Mouse (Mus musculus) kidney, postnatal 4 days (tissue): ENCODE data around the gene Wfdc17.
A peak's percentile ranks its signal among the peaks of the same experiment; 100 is the strongest.

Experiments
- DNase-seq, 2 experiments: peaks; one replicate each; pipeline ENCODE4 v3.0.0; 2021; ENCODE audit warnings: mixed read lengths in 2 of 2

The Wfdc17 gene

DNA sequence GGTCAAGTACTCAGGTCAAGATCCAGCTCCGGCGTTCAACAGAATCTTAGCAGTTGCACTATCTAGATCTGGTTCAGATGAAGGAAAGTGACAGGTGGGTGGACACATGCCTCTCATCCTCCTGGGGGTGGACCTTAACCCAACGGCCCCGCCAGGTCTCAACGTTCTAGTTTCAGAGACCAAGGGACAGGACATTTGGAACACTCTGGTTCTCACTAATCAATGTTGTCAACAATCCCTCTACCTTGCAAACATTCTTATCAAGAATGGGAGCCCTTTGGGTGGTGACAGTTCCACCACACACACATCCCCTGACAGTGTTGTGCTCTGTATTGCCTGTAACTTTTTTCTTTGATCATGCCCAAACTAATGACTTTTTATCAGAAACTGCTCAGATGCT is 38.0 kb downstream of the Wfdc17 start:
- no peak for DNase-seq

DNA sequence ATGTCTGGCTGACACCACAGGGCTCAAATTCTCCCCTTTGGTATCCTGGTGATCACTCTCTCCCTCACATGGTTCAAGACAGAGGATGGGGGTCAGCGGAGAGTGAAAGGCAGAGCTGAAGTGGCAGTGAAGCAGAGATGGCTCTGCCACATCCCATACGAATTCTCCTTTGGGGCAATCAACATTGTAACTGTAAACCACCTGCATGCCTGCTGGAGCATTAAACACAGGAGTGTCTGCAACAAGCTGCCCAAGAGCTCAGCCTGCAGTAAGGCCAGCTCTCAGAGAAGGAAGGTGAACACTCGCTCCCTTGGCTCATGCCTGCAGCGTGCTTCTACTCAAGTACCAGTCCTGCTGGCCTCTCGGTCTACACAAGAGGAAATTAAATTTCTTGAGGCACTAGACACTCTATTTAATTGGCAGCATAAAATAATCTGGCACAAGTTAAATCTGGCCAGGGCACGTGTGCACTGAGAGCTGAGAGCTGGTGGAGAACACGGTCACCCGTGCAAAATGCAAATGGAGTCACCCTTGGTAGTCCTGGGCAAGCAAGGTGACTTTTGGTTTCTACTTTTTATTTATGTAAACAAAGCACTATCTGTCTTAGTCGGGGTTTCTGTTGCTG is 39.1 kb downstream of the Wfdc17 start:
- DNase-seq = peak in 1 of 2 experiments; percentile 5

DNA sequence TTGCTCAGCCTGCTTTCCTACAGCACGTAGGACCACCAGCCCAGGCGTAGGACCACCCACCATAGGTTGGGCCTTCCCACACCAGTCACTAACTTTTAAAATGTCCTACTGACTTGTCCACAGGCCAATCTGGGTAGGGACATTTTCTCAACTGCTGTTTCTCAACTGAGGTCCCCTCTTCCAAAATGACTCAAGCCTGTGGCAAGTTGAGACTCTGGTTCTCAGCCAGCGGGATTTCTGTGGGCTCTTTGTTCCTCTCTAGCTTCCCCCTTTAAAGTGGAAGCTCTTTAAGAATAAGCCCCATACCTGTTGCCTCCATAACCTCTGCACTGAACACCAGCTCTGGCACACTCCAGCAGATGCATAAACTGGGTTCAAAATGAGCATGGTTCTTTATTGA is 39.7 kb downstream of the Wfdc17 start:
- no peak for DNase-seq

DNA sequence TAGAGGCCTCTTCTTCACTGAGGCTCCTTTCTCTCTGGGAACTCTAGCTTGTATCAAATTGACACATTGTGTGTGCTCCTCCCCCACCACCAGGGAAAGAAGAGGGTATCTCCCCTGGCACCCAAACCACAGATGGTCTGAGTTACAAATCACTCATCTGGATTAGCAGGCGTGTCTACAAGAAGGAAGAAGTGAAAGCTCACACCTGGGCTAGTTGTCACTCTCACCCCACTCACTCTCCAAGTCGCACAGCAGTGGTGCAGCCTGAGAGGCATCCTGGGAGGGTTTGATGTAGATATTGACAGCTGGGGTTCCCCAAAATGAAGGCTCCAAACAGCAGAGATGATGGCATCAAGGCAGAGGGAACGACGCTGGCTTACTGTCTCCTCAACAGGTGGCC is 42.4 kb downstream of the Wfdc17 start:
- no peak for DNase-seq

DNA sequence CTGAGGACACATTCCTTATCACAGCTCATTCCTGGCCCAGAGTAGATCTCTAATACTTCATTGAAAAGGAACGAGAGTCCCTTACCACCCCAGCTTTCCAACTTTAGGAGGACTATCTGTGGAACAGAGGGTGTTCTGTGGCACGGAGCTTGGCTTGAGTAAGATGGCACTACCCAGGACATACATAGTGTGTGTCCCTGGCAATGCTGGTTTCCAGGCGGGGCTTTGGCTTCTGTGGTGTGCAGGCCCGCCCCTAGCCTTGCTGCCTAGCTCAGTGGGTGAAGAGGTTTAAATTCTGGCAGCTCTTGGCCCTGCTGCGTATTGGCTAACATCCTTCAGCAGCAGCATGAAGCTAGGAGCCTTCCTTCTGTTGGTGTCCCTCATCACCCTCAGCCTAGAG is 42.9 kb downstream of the Wfdc17 start, which contains the start of gene Wfdc21:
Gene Wfdc21 (plus strand): TSS at position 260 of the 400 bp plus-strand sequence.
- DNase-seq = no peak

DNA sequence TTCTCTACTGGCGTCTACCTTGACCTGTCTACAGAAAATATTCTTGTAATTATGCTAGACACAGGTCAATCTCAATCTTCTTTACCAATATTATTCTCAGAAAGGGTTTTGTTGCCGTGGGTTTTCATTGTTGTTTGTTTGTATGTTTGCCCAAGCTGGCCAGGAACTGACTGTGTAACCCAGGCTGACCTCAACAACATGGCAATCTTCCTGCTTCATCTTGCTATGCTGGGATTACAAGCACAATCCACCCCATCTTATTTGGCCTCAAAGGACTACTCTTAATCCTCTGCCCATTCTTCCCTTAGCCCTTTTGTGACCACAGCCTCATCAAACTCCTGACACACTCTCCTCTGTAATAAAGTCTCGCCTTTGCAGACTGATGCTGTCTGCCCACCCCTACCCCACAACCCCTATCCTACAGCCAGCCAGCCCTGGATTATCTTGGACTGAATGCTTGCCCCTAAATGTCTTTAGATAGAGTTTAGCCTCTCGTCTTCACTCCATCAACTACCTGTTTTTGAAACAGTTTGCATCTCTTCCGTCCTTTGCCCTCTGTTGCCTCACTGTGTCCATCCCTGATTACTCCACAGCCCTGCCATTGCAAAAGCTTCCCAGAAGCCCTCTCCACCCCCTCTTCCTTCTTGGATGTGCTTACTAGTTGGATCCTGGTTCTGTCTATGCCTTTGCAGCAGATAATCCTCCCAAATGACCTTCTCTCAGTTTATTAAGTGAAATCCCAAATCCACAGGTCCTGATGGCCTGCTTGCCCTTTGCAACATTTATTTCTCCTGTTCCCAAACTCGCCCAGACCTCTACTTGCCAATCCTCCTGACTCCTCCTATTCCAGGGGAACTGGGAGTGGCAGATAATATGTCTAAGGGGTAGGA is 43.8 kb downstream of the Wfdc17 start:
- DNase-seq = no peak

DNA sequence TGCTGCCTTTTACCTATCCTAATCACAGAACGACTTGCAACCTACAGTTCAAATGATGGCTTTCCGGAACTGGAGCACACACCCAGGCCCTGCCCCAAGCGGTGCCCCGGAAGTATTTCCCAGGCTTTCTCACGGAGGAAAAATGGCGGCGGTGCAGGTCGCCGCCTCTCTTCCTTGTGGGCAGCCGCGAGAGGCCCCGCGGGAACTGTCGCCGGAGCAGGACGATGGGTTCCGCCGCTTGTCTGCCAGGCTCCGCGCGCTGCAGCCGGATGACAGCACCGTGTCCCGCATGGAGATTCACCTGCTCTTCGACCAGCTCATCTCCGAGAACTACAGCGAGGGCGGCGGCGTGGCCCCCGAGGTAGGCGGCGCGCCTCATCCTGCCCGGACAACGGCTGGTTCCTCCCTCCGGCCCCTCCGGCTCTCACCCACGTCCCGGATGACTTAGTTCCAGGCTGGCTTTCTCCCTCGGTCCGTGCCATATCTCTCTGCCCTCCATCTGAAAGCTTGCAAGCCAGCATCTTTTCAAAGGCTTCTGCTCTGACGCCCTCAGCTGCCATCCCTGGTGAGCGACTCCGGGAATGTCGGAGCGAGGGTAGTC is 49.9 kb downstream of the Wfdc17 start, which contains the start of gene Heatr6:
Gene Heatr6 (plus strand): TSS at position 116 of the 601 bp plus-strand sequence.
- peak; percentile 93 to 96 for DNase-seq

DNA sequence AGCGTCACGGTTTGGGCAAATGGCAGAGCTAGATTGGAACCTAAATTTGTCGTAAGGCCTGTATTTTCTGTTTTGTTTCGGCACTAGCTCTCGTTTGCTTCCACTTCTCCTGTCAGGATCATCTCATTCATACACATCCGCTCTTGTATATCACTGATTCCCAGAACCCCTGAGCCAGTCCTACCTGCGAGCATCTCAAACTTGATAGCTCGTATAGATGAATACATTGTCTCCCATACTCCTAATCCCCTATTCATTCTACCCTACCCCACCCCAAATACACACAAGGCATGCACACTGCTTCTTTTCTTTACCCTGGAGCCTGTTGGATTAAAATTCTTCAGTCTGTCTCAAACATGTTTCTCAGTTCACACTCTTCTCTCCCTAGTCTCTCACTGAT is 50.4 kb downstream of the Wfdc17 start:
- DNase-seq = no peak
